Mouse (Mus musculus): ENCODE data around the gene Gpr108.

GRCm38 (mm10) chr17:57219884-57220207 is 28.4 kb downstream of the Gpr108 start:
- TF ChIP-seq CTCF (conservative IDR thresholded peaks at IDR 0.05; ENCODE audit: low read length) (peak; percentile 12; the same call in 1 of the 2 replicates), POU5F1 (IDR thresholded peaks at IDR 0.05; ENCODE audit: borderline replicate concordance, low read length) (no peak)

Data from E14TG2a.4 (cell line).